Comparison of ENCODE assay signal across 22 mouse cellular contexts in the genomic region with DNA sequence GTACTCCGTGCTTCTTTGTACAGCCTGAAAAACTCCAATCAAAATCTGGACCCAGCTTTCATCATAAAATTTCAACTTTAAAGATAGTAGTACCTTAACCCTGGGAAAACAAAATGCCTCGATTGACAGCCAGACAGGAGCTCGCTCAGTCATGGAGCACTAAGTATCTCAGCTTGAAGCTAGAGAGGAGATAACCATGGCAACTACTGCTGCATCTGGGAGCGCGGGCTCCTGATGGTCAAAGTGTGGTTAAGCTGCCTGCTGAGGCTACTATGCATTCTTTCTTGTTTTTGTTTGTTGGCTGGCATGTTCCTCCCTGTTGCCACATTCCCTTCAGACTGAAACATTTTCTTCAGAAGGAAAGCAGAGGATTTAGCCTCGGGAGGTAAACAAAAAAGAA. TPM values are rescaled to one million over a fixed set of nuclear protein-coding genes. Genes with fewer than 3 reads are reported as not detected.
DNase-seq lines count a peak whose midpoint lies in the region; ATAC-seq and TF ChIP-seq lines count a peak whose summit lies in the region.
"Had no signal": no experiment of that assay in that cellular context is flagged by ENCODE, and none has a peak within 500 bp of the region (broad histone marks: within the 10 kb centered on the region; RNA-seq: fewer than 3 reads in every experiment).

No protein-coding gene starts in this region.

- peak; percentile 29 for DNase-seq in embryo, embryonic 10 days (ENCODE audit: low spot score)
- no peak for DNase-seq in embryo, embryonic 9.5 days (ENCODE audit: extremely low spot score)
- DNase-seq in Muller cell, postnatal 12 days (ENCODE audit: inconsistent ontology term) = peak; percentile 82
- peak; percentile 29 for DNase-seq in hindbrain, embryonic 14.5 days (ENCODE audit: low spot score)
- DNase-seq in kidney, adult 2 months = no peak
- no peak for DNase-seq in frontal cortex, adult 2 months (ENCODE audit: extremely low spot score in 1 of 2, low spot score in 1 of 2)
- DNase-seq: adrenal gland, postnatal 25 days; cerebellum, adult 11-12 months; cerebellum, postnatal 25 days; gastrocnemius, postnatal 10 days; heart, adult 11 months; heart, postnatal 4 days; right cerebral cortex, postnatal 25 days; thymus, adult 2 months had no signal

- TF ChIP-seq CTCF in kidney, adult 2 months (conservative IDR thresholded peaks at IDR 0.05; ENCODE audit: insufficient read depth, insufficient read length, low read depth, low read length) = no peak

- H3K36me3 ChIP-seq in hindbrain, embryonic 14.5 days (replicated peaks; ENCODE audit: control insufficient read depth, insufficient read depth) = no peaks in the 10 kb centered on the region
- H3K36me3 ChIP-seq in midbrain, embryonic 13.5 days = no peaks in the 10 kb centered on the region
- no peaks in the 10 kb centered on the region for H3K36me3 ChIP-seq in heart, embryonic 11.5 days (ENCODE audit: control insufficient read depth, insufficient read depth, low read length)
- no peaks in the 10 kb centered on the region for H3K36me3 ChIP-seq in kidney, adult 2 months (ENCODE audit: control insufficient read depth, insufficient read depth, low read length)
- H3K36me3 ChIP-seq: stomach, embryonic 15.5 days had no signal

- no peaks in the 10 kb centered on the region for H3K9me3 ChIP-seq in hindbrain, embryonic 14.5 days (ENCODE audit: control insufficient read depth, low read length)
- no peaks in the 10 kb centered on the region for H3K9me3 ChIP-seq in midbrain, embryonic 13.5 days
- H3K9me3 ChIP-seq in heart, embryonic 11.5 days (replicated peaks; ENCODE audit: control insufficient read depth, low read length) = no peaks in the 10 kb centered on the region
- H3K9me3 ChIP-seq: stomach, embryonic 15.5 days had no signal

- 30% methylated on average over 6 of the region's 6 CpGs for WGBS in hindbrain, embryonic 14.5 days
- 23% methylated on average over 6 of the region's 6 CpGs for WGBS in midbrain, embryonic 13.5 days
- WGBS in heart, embryonic 11.5 days (ENCODE audit: insufficient replicate concordance) = 62% methylated on average over 6 of the region's 6 CpGs
- 68% methylated on average over 6 of the region's 6 CpGs for WGBS in kidney, adult 2 months

- H3K27ac ChIP-seq in hindbrain, embryonic 14.5 days = no peak overlapping the region
- no peak overlapping the region for H3K27ac ChIP-seq in midbrain, embryonic 13.5 days
- no peak overlapping the region for H3K27ac ChIP-seq in heart, embryonic 11.5 days (ENCODE audit: low read depth, low read length)
- H3K27ac ChIP-seq in kidney, adult 2 months (ENCODE audit: insufficient read depth, low read depth, low read length) = no peak overlapping the region
- H3K27ac ChIP-seq: kidney, postnatal 0 days; liver, embryonic 14.5 days; macrophage; stomach, embryonic 15.5 days had no signal

- peak; percentile 54; the same call in 1 of the 2 replicates for ATAC-seq in hindbrain, embryonic 14.5 days (ENCODE audit: low FRiP score)
- peak; percentile 66; the same call in 1 of the 2 replicates for ATAC-seq in midbrain, embryonic 13.5 days
- ATAC-seq in heart, embryonic 11.5 days (replicated peaks; ENCODE audit: insufficient number of reproducible peaks, low FRiP score, low TSS enrichment) = no peak
- ATAC-seq: intestine, embryonic 16.5 days; Patski had no signal

- H3K4me1 ChIP-seq in hindbrain, embryonic 14.5 days (replicated peaks; ENCODE audit: control insufficient read depth, insufficient read depth, low read length) = no peaks in the 10 kb centered on the region
- H3K4me1 ChIP-seq in midbrain, embryonic 13.5 days (replicated peaks) = peaks cover 5% of the 10 kb centered on the region
- H3K4me1 ChIP-seq in heart, embryonic 11.5 days (ENCODE audit: control insufficient read depth, insufficient read depth, low read length) = no peaks in the 10 kb centered on the region
- no peaks in the 10 kb centered on the region for H3K4me1 ChIP-seq in kidney, adult 2 months (ENCODE audit: control insufficient read depth, insufficient read depth, low read length)
- H3K4me1 ChIP-seq: stomach, embryonic 15.5 days had no signal

- H3K9ac ChIP-seq in hindbrain, embryonic 14.5 days = no peak overlapping the region
- H3K9ac ChIP-seq in midbrain, embryonic 13.5 days (replicated peaks) = no peak overlapping the region
- H3K9ac ChIP-seq in heart, embryonic 11.5 days (ENCODE audit: low read depth, low read length) = no peak overlapping the region
- H3K9ac ChIP-seq: liver, embryonic 14.5 days; stomach, embryonic 15.5 days had no signal

- TF ChIP-seq POLR2A in kidney, adult 2 months (IDR thresholded peaks at IDR 0.05; ENCODE audit: low read depth, low read length) = no peak

- H3K4me2 ChIP-seq in hindbrain, embryonic 14.5 days (replicated peaks) = no peak overlapping the region
- H3K4me2 ChIP-seq in midbrain, embryonic 13.5 days (replicated peaks) = no peak overlapping the region
- no peak overlapping the region for H3K4me2 ChIP-seq in heart, embryonic 11.5 days
- H3K4me2 ChIP-seq: stomach, embryonic 15.5 days had no signal

- no peak overlapping the region for H3K4me3 ChIP-seq in hindbrain, embryonic 14.5 days (replicated peaks; ENCODE audit: low read length)
- no peak overlapping the region for H3K4me3 ChIP-seq in midbrain, embryonic 13.5 days (replicated peaks)
- H3K4me3 ChIP-seq in heart, embryonic 11.5 days (ENCODE audit: low read depth, low read length) = no peak overlapping the region
- no peak overlapping the region for H3K4me3 ChIP-seq in kidney, adult 2 months (ENCODE audit: insufficient read depth, low read depth, low read length)
- H3K4me3 ChIP-seq: stomach, embryonic 15.5 days had no signal

- H3K27me3 ChIP-seq in hindbrain, embryonic 14.5 days (ENCODE audit: control insufficient read depth, insufficient read depth, low read length) = no peaks in the 10 kb centered on the region
- no peaks in the 10 kb centered on the region for H3K27me3 ChIP-seq in midbrain, embryonic 13.5 days
- no peaks in the 10 kb centered on the region for H3K27me3 ChIP-seq in heart, embryonic 11.5 days (ENCODE audit: control insufficient read depth, insufficient read depth, low read length)
- H3K27me3 ChIP-seq in kidney, adult 2 months (replicated peaks; ENCODE audit: control insufficient read depth, insufficient read depth, low read length) = no peaks in the 10 kb centered on the region
- H3K27me3 ChIP-seq: stomach, embryonic 15.5 days had no signal

RNA-seq across cellular contexts. Expression of gene Hpgds, which starts 12.3 kb away (rescaled TPM):
- 3.7 and 5.0 TPM in 2 replicates for polyA plus RNA-seq in hindbrain, embryonic 14.5 days (2014; fragmentation: Nextera tagmentation; extraction: Ambion mirVana)
- polyA plus RNA-seq in midbrain, embryonic 13.5 days (2015; fragmentation: Nextera tagmentation; extraction: Ambion mirVana) = 6.0 and 7.1 TPM in 2 replicates
- polyA plus RNA-seq in heart, embryonic 11.5 days (2014; fragmentation: Nextera tagmentation; extraction: Ambion mirVana) = 1.1 and 1.3 TPM in 2 replicates
- 0.34 and 0.83 TPM in 2 replicates for polyA plus RNA-seq in kidney, adult 2 months (2012; rRNA removed)
- 8.2 and 8.8 TPM in 2 replicates for polyA plus RNA-seq in frontal cortex, adult 2 months (2012; rRNA removed)

Comparison
In these comparisons a context has a peak if more than half of its experiments do, and no peak if none do; other contexts are left out.
1. DNase-seq: peak in embryo, embryonic 10 days (single experiment), Muller cell, postnatal 12 days (single experiment) and hindbrain, embryonic 14.5 days (single experiment); none in embryo, embryonic 9.5 days (single experiment), kidney, adult 2 months (single experiment) and frontal cortex, adult 2 months (0 of 2).